Mouse (Mus musculus): ENCODE measurements around the gene Spon1.

- no peak for TF ChIP-seq CTCF (IDR thresholded peaks at IDR 0.05; ENCODE audit: borderline replicate concordance, insufficient read depth, low read depth, low read length)
- TF ChIP-seq POLR2A (IDR thresholded peaks at IDR 0.05; ENCODE audit: borderline replicate concordance, insufficient read depth, low read length): no peak
These were observed 26.2 kb downstream of the Spon1 start for GRCm38 (mm10) chr7:113791991-113792390.

All from cerebellum, adult 2 months (tissue).